Mouse (Mus musculus): ENCODE results near the gene Slc24a4. TPM values are rescaled to one million over a fixed set of nuclear protein-coding genes. Genes with fewer than 3 reads are reported as not detected.

The Slc24a4 gene
- 0.08 TPM in 1 of 2 replicates, not detected in the other for polyA plus RNA-seq (2012; rRNA removed; ENCODE audit: low replicate concordance)

DNA sequence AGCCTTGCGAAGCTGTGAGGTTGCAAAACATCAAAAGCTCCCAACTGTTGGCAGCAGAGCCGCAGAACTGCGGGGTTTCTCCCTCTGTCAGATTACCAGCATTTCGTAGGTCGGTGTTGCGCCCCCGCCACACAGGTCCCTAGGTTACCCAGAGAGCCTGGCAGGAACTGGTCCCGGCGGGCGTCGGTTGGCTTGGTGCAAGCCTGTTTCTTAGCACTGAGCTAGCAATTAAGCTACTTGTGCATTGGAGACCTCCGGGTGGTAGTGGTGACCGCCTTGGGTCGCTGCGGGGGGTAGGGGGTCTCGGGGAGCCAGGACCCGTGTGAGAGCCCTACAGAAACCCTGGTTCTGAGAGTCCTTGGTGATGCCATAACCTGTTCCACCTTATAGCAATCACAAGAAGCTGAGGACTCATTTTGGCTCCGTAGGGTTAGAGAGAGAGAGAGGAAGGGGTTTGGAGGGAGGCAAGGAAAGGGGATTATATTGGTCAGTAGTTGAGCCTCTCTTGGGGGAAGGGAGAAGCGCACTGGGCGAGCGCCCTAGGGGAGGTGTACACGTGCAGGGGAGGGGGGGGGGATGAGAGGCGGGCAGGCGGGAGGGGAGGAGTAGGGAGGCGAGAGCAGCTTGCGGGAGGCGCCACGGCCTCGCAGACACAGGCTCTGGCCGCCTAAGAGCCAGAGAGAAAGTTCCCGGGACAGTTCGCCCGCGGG lies at the start of gene Slc24a4:
TSS of gene Slc24a4 (plus strand) at position 653 of the 710 bp plus-strand sequence.

GRCm38 (mm10) chr12:102282763-102283482 lies 154.4 kb downstream of the Slc24a4 start, which contains the start of gene Rin3:
Gene Rin3, plus strand, starts transcription at chr12:102283048.

Other genes starting within 250 kb of the Slc24a4 start
- gene Trip11, start 215.5 kb upstream of the Slc24a4 start, polyA plus RNA-seq (2012; rRNA removed; ENCODE audit: low replicate concordance), result 0.83 and 1.8 TPM in 2 replicates
- gene Atxn3, start 170.5 kb upstream of the Slc24a4 start, polyA plus RNA-seq (2012; rRNA removed; ENCODE audit: low replicate concordance), result 0.45 and 0.58 TPM in 2 replicates
- gene Cpsf2, start 152.7 kb upstream of the Slc24a4 start, polyA plus RNA-seq (2012; rRNA removed; ENCODE audit: low replicate concordance), result 0.40 and 1.3 TPM in 2 replicates
- 4.2 and 9.6 TPM in 2 replicates for gene Rin3, start 154.3 kb downstream of the Slc24a4 start, polyA plus RNA-seq (2012; rRNA removed; ENCODE audit: low replicate concordance)